Mouse (Mus musculus) liver, adult (tissue): Measurements from ENCODE around the gene Ccser2.

Experiments used
- GATA4 ChIP-seq: IDR thresholded peaks from 2 replicates; pipeline ENCODE4 v1.6.1; 2014; ENCODE audit warnings: mild to moderate bottlenecking, low read length; ENCODE audit not compliant: insufficient replicate concordance

Ccser2 gene

DNA sequence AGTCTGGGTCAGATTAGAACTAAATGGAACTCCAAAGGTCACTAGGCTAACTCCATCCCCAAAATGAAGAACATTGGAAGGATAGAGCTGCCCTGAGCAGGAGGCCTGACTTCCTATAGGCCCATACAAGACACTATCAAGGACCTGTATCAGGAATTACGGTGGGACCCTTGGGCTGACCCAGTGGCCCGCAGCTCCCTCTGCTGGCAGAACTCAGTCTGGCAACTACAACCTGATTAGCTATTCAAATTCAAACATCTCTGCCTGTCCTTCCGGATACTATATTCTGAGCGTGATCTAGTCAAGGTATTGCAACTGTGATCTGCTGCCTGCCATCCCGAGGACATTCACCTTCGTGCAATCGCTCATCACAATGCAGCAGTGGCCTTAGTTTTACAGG is 106.2 kb downstream of the Ccser2 start:
- TF ChIP-seq GATA4, result no peak

- TF ChIP-seq GATA4, result no peak
Observed at GRCm38 (mm10) chr14:36858932-36859331, 109.6 kb downstream of the Ccser2 start.

DNA sequence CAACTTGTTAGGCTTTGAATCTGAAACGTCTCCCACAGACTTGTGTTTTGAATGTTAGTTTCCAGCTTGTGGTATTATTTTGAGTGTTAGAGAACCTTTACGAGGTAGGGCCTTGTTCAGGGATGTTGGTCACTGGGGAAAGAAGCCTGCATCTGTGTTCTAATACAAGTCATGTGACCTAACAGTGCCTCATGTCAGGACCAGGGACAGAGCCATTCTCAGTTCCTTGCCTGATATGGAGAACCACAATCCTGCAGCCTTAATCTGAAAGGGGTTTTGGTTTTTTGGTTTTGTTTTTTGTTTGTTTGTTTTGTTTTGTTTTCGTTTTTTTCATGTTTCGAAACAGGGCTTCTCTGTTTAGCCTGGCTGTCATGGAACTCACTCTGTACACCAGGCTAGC is 115.6 kb downstream of the Ccser2 start:
- no peak for TF ChIP-seq GATA4

DNA sequence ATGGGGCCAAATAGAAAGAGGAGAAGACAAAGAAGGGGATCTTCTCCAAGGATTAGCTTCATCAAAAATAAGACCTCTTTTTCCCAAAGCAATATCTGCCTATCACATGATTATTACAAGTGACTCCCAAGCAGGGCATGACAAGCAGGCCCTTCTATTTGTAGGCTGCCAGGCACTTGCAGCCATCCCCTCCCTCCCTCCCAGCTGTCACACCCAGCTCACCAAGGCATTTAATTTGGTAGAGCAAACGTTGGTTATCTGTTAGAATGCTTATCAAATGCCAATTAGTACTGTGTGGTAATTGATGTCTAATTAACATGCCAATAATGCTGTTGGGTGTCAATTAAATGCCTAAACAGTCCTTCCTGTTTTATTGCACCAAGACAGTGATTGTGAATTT is 119.7 kb downstream of the Ccser2 start:
- TF ChIP-seq GATA4, result no peak
